Mouse (Mus musculus) gonadal fat pad, adult 2 months (tissue): ENCODE measurements around the gene Tex50. TPM values are rescaled to one million over a fixed set of nuclear protein-coding genes. Genes with fewer than 3 reads are reported as not detected.

Experiments used
- DNase-seq: peaks from one replicate; pipeline ENCODE4 v3.0.0-alpha.2; 2012; ENCODE audit warnings: low read depth
- polyA plus RNA-seq: library from polyadenylated mRNA; depleted of rRNA; stranded (reverse); fragments of >200 nt; gene quantifications from 2 replicates; pipeline ENCODE4 v1.2.3, GENCODE M21; 2012; rRNA removed

The Tex50 gene
- polyA plus RNA-seq, 1 experiment = 0.38 TPM

DNA sequence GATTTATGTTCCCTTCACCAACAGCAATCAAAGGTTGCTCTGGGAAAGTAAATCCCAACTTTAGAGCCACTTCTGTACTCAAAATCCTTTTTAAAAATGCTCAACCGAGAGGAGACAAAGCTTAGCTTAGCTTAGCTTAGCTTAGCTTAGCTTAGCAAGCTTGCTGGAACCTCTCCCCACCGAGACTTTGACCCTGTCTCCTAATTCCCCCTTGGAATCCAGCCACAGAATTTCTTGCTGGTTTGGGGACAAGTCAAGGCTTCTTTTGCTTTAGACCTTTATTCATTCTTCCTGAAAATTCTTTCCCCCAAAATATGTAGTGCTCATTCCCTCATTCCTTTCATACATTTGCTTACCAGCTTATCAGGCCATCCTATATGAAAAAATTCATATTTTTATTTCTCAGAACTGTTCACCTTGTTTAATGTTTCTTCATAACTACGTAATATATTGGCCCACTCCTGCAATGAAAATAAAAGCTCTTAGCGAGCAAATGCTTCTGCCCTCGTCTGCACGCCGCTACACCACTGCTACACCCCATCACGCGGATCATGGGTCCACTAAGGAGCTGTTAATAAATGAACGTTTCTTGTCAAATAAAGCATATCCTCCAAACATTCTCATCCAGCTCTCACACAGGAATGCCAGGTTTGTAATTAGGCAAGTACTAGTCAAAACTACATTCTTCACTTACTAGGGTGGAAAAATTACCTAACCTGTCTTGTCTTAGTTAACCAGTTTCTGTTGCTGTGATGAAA, 36.3 kb downstream of the Tex50 start:
- no peak for DNase-seq

- no peak for DNase-seq
These were observed 44.5 kb downstream of the Tex50 start for GRCm38 (mm10) chr1:161114591-161114990.

- no peak for DNase-seq
These were observed 49.9 kb downstream of the Tex50 start for GRCm38 (mm10) chr1:161109216-161109615.

Other genes starting within 250 kb of the Tex50 start
- gene Serpinc1, start 180.7 kb downstream of the Tex50 start, polyA plus RNA-seq = 0.36 and 4.0 TPM in 2 replicates
- 2.4 and 3.0 TPM in 2 replicates for gene Zbtb37, start 124.5 kb downstream of the Tex50 start, polyA plus RNA-seq
- 16.6 and 19.8 TPM in 2 replicates for gene Dars2, start 88.7 kb downstream of the Tex50 start, polyA plus RNA-seq
- gene Cenpl, start 88.6 kb downstream of the Tex50 start, polyA plus RNA-seq = 1.1 and 1.2 TPM in 2 replicates
- 7.8 and 9.3 TPM in 2 replicates for gene Klhl20, start 27.8 kb downstream of the Tex50 start, polyA plus RNA-seq
- 0.19 and 0.48 TPM in 2 replicates for gene Ankrd45, start 16.6 kb downstream of the Tex50 start, polyA plus RNA-seq
- gene Prdx6, start 91.9 kb upstream of the Tex50 start, polyA plus RNA-seq = 283 and 403 TPM in 2 replicates
- 0.05 TPM in 1 of 2 replicates, not detected in the other for gene Tnfsf4, start 236.1 kb upstream of the Tex50 start, polyA plus RNA-seq